Mouse (Mus musculus): Measurements from ENCODE around the gene Cd27. TPM values are rescaled to one million over a fixed set of nuclear protein-coding genes. Genes with fewer than 3 reads are reported as not detected.

Gene Cd27
- total RNA-seq, 4 experiments from 2014 or later, result 0.32 TPM; not detected in 3

DNA sequence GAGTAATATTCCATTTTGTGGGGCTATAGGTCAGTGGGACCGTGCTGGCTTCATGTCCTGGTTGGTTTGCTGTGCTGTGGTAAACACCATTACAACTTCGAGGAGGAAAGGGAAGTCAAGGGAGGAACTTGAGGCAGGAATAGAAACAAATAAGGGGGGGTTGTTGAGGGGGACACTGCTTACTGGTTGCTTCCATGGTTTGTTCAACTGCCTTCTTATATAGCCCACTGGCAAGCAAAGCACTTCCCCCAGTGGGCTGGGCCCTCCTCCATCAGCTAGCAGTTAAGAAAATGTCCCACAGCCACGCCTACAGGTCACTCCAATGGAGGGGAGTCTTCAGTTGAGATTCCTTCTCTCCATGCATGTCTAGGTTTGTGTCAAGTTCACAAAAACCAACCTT lies 15.5 kb upstream of the Cd27 start:
- no peak for DNase-seq (ENCODE audit: low spot score in 2 of 2)

DNA sequence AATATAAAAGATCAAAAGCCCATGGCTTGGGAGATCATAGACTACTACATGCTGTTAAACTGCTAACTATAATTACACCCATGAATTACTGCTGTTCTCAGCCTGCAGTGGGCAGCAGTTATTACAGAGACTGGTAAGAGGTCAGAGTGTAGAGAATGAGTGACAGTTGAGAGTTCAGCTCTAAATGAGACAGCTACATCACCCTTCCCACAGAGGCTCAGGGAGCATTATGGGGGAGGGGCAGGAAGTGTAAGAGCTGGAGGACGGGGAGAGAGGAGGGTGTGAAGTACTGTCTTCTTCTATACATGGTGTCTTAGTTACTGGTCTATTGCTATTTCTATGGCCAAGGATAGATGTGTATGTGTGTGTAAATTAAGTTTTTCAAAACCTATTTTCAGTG lies 7.7 kb upstream of the Cd27 start:
- no peak for DNase-seq (ENCODE audit: low spot score in 2 of 2)

DNA sequence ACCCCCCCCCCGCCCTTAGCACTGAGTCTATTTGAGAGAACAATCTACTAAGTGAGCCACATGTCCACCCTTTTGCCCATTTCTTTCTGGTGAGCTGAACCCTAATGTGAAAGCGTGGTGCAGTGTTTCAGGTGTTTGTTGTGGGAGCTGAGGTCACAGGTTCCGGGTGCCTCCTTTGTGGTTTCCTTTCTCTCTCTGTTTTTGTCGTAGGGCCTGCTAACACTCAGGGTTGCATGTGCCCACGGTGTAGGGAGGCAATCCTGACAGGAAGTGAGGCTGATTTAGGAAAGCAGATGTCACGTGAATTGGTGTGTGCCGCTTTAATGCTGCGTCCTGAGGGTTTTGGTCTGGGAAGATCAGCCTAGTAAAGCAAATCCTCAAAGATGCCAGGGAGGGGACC lies 4.8 kb upstream of the Cd27 start:
- no peak for DNase-seq (ENCODE audit: low spot score in 2 of 2)

DNA sequence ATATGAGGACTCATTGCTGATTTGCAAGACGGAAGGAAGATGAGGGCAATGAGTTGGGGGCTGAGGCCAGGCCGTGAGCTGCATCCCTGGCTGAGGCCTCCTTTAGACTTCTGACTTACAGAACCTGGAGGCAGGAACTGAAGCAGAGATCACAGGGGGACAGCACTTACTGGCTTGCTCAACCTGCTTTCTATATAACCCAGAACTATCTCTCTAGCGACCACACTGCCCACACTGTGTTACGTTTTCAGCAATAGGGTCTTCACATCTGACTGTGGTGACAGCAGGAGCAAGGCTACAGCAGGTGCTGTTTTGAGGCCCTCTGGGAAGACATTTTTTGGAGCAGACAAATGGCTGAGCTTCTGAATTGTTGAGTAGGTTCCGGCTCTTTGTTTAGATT lies 3.8 kb upstream of the Cd27 start:
- no peak for DNase-seq (ENCODE audit: low spot score in 2 of 2)

DNA sequence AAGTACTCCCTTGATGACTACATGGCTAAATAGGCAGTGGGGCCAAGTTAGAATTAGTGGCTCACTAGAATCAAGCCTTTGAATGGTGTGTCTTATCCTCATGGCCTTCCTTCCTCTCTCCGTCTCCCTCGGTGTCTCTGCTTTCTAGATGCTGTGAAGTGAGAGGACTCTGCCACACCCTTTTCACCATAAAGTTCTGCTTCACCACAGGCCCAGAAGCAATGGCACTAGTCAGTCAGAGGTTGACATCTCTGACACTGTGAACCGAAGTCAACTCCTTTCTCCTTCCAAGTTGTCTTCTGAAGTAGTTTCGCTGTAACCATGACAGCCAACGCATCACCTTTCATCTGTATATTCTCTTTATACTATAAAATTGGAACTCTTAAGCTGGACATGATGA lies 2.7 kb upstream of the Cd27 start:
- DNase-seq (ENCODE audit: low spot score in 2 of 2), result no peak

DNA sequence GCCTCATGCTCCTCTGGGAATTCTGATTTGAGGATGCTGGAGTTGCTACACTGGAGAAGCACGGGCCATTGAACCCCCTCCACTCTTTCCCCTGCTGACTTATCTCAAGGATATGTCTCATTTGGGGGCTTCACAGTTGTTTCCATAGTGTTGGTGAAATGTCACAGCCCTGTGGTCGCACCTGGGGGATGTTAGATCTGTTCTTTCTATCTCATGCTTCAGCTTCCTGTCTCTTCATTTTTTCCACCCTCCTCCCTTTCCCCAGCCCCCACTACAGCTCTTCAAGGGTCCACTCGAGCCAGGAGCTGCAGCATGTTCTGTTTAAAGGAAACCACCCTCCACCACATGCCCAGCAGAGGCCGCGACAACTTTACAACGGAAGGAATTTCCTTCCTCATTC lies 1.6 kb upstream of the Cd27 start:
- DNase-seq (ENCODE audit: low spot score in 2 of 2), result no peak

DNA sequence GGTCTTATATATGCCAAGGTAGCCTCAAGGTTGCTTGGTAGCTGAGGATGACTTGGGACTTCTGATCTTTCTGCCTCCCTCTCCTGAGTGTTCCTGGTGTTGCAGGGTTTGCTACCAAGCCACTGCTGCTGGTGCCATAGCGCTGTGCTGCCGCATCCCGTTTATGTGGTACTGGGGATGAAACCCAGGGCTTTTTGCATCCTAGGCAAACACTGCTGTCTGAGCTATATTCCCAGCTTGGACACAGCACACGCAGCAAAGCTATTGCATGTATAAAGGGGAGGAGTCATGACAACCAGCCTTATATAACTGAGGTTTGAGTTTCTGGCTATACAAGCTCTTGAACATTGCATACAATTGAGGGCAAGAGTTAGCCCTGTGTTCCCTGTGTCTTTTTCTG lies 611 bp upstream of the Cd27 start:
- DNase-seq (ENCODE audit: low spot score in 2 of 2), result no peak

DNA sequence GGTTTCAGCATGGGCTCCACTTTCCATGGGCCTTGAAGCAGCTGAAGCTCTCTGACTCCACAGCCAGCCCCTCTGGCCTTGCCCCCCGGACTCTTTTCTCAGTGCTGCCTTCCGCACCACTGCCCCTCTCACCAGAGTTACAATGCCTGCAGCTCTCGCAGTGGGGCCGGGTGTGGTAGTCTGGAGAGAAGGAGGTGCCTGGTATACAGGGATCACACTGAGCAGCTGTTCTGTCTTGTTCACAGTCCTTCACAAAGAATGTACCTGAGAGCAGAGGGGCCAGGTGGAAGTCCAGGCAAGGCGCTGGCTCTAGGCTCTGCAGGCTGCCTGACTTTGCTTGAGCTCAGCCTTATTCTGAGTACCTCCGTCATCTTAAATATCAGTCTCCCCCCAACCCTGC lies 469 bp downstream of the Cd27 start:
- no peak for DNase-seq (ENCODE audit: low spot score in 2 of 2)

DNA sequence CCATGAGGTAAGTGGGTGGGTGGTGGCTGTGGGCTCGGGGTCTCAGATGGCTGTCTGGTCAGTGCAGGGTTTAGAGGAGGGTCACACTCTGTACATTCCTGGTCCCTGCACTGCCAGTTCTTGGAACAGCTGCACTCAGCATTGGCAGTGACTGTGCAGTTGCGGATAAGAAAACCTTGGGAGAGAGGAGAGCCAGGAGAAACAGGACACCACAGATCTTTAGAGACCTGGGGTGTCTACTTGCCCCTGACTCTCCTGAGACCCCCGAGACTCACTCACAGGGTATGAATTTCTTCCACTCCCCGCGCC lies 2.3 kb downstream of the Cd27 start:
- no peak for DNase-seq (ENCODE audit: low spot score in 2 of 2)

DNA sequence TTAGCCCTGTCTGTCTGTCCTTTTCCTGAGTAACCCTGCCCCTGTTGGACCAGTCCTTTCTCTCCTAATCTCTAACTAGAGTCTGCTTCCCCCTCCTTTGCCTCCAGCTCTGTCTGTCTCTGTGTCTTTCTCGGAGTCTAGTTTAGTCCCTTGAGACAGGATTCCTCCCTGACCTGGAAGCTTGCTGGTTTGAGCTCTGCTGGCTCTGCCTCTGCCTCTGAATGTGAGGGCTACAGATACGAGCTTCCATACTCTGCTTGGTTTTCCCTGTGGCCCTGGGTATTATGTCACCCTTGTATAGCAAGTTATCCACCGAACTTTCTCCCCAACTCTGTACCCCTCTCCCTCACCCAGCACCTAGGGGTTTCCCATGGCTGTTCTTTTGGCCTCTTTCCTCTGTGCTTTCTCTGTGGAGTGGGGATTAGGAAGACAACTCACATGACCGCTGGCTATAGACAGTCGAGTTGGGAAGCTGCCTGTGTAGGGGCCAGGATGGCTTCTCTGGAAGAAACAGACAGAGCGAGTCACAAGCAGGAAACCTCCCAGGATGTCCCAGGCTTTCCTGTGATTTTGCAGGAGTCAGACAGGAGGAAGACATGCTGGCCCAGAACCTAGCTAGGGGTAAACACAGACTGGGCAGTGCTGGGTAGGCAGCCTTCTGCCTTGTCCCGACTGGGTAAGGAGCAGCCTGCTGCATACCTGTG lies 2.8 kb downstream of the Cd27 start:
- DNase-seq (ENCODE audit: low spot score in 2 of 2), result no peak

DNA sequence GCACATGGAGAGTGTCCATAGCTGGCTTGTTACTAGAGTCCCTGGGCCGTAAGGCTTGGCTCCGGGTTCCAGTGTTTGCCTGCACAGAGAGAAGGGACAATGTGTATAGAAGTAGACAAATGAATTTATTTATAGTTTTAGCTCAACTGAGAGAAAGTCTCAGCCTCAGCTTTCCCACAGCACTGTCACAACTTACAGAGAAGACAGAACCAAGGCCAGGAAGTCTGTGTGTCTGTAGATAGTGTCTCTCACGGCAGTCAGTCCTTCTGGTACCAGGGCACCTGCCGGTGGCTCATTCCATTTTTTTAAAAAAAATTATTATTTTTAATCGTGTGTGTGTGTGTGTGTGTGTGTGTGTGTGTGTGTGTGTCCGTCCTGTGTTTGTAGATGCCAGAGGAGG lies 4.3 kb downstream of the Cd27 start:
- DNase-seq (ENCODE audit: low spot score in 2 of 2), result no peak

DNA sequence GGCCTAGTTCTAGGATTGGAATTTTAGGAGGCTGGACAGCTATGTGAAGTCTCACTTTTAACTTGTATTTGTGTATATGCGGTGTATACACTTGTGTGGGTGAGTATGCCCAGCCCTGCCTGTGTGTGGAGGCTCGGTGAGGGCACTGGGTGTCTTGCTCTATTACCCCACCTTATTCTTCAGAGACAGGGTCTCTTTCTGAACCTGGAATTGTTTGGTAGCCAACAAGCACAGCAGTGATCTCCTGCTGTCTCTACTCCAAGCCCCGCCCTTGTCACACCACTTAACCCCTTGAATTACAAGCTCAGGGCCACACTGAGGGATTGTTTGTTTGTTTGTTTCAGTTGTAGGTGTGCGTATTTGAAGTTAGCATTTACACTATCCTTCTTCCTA lies 4.8 kb downstream of the Cd27 start:
- no peak for DNase-seq (ENCODE audit: low spot score in 2 of 2)

DNA sequence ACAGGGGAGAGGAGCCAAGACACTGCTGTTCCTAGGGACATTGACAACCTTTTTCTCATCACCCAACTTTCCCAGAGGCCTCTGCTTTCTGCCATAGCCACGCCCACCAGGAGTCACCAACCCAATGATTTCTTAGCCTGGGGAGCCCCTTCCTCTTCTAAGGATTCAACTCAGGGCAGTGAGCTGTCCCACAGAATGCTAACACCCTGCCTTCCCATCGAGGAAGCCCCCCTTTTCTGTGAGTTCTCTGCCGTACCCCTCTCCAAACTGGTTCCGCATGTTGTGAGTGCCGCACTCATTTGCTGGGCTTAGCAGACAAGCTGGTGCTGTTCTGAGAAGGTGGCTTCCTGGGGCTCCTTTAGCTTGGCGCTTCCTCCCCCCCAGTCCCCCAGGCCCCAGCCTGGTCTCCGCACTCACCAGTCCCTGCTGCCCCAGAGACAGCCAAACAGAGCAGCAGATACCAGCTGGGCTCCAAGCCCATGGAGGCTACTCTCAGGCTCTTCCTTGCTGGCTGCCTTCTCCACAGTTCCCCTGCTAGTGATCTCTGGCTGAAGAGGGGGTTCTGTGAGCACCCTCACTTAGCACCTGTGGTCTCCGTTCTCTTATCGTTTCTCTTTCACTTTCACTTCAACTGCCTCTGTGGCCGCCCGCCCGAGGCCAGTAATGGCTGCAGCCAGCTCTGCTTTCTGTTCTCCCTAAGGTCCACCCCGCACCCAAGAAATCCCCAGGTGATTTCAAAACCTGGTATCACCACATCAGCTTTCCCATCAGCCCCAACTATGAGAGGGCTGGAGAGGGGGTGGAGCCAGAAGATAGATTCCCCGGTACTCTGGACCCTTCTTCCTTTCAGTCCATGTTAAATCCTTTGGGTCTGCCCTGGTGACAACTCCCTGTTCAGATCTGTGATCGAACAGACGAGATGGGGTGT lies 5.4 kb downstream of the Cd27 start, which contains the start of gene Tapbpl:
TSS of gene Tapbpl (minus strand) at position 744 of the 928 bp plus-strand sequence.
- no peak for DNase-seq (ENCODE audit: low spot score in 2 of 2)

DNA sequence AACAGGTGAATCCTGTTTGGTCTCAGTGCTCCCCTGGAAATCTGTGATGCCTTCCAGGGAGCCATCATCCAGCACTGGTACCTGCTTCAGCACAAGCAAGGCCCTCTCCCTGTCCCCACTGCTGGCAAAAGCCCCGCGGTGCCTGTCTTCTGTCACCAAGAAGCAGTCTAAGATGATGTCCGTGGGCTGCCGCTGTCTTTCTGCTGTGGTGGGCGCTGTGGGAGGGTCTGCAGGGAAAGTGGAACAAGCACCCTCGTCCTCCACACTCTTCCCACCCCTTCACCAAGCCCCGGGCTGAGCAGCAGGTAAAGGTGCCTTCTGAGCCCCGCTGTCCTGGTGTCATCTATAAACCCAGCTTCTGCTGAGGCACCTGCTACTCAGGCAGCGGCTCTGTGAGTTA lies 6.2 kb downstream of the Cd27 start:
- DNase-seq (ENCODE audit: low spot score in 2 of 2), result no peak

DNA sequence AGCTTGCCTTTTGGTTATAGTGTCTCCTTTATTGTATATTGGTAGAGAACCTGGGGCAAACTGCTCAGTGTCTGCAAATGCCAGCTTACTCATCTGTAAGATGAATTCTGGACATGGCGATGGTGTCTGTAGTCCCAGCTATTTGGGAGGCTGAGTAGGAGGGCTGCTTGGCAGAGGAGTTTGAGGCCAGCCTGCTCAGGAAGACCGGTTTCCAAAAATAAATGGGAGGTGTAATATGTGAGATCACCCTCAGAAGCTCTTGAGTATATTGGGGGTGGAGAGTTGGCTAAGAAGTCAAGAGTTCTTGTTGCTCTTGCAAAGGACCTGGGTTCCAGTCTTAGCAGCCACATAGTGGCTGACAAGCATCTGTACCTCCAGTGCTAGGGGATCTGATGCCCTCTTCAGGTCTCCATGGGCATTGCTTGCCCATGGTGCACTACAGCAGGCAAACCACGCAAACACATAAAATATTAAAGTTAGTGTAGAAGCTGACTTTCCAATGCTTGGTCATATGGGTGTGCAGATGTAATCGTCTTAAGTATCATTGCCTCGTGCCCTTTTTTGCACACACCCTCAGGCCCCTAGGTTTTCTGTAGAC lies 11.2 kb downstream of the Cd27 start:
- peak in 1 of 2 experiments; percentile 73 for DNase-seq (ENCODE audit: low spot score in 2 of 2)

DNA sequence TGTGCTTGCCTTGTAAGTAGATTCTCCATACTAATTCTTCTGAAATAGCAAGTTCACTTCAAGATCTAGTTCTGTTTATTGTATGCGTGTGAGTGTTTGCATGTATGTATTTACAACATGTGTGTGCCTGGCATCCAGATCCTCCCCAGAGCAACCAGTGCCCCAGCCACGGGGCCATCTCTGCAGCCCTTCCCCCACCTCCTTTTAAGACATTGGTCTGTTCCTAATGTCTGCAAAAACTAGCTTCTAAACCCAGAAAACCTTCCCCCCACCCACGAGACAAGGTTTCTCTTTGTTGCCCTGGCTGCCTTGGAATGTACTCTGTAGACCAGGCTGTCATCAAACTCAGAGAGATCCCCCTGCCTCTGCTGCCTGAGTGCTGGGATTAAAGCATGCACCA lies 14.2 kb downstream of the Cd27 start:
- DNase-seq (ENCODE audit: low spot score in 2 of 2), result no peak

DNA sequence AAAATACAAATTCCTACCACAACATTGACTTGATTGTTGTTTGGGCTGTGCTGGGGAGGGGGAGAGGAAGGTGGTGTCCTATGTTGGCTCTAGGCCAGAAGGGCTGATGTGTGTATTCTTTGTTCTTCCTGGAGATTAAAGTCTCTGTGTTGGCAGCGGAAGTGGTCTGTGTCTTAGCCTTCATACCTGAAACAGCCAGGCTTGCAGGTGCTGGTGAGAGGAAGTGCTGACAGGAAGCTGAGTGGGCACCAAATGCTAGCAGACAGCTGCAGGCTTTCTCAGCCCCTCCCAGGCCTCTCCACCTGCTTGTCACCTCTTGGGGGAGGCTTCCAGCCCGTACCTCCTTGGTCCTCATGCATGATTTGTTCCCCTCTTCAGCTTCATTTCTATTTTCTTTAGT lies 14.7 kb downstream of the Cd27 start:
- no peak for DNase-seq (ENCODE audit: low spot score in 2 of 2)

DNA sequence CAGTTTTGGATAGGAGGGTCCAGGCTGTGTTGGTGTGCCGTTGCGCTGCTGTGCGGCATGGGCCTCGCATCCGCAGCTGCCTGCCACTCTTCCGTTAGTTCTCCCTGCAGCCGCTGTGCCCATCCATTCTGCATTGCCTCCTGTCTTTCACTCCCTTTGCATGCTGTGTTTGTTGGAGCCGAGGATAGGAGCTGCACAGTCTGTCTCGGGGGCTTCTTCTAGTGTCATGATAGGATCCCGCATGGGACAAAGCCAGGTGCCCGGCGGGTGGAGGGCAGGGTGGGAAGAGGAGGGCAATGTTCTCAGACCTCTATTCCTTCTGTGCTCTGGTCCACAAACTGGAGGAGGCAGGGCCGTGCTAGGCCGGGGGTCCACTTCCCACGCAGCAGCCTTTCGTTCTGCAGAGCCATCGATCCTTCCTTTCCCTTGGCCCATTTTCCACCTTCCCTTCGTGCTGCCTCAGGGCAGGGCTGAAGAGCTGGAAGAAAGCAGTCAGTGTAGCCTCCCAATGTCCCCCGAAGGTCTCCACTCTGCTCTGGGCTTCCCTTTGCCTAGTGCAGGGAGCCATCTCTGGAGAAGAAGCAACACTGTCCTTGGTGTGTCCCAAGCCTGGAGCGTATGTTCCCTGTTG lies 15.6 kb downstream of the Cd27 start:
- no peak for DNase-seq (ENCODE audit: low spot score in 2 of 2)

DNA sequence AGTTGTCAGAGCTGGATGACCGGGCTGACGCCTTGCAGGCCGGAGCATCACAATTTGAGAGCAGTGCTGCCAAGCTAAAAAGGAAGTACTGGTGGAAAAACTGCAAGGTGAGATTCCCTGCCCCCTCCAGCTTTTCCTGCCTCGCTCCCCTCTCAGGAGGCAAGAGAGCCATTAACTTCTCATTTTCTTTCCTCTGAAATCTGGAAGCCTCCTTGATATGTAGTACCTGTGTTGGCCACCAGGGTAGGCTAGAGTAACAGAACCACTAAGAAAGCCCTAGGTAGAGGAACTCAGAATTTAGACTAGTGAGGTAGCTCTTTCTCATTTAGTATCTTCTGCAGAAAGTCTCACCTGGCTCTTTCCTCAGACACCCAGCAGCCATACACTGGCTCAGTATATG lies 17.8 kb downstream of the Cd27 start:
- no peak for DNase-seq (ENCODE audit: low spot score in 2 of 2)

DNA sequence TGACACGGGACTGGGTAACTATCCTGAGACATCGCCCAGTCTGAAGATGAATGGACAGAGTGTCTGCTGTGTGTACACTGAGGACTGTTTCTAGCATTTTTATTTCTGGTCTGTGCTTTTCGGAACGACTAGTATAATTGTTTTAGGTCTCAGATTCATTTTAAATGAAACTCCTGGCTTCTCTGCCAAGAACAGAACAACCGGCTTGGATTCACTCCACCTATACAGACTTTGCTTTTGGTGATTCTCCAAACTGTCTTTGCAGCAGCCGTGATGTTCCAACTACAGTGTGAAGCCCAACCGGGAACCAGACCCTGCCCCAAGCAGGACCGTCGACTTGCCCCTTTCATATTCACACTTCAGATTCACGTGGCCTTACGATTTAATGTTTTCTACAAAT lies 18.9 kb downstream of the Cd27 start:
- DNase-seq (ENCODE audit: low spot score in 2 of 2), result no peak

DNA sequence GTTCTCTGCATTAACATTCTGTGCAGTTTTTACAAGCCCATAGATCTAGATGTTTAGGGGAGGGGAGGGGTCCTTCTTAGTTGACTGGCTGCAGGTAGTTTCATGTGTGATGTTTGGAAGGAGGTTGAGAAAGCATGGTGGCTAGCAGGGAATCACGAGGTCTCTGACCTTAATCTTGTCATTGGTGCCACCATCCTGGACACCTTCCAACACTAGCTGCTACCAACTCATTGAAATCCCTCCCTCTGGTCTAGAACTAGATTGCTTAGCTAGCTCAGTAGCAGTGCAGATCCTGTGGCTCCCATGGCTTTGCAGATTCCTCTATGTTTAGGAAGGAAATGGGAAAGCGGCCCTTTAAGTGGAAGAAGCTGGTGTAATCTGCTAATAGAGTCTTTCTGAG lies 19.9 kb downstream of the Cd27 start:
- DNase-seq (ENCODE audit: low spot score in 2 of 2), result no peak

All from left cerebral cortex, adult 8-10 months (tissue).